Mouse (Mus musculus) MEL (cell line): ENCODE results near the gene Map3k7cl. TPM values are rescaled to one million over a fixed set of nuclear protein-coding genes. Genes with fewer than 3 reads are reported as not detected.

Experiments used
- DNase-seq: peaks from one replicate; pipeline ENCODE4 v3.0.0; 2011; ENCODE audit warnings: low read depth, low spot score
- H3K27ac ChIP-seq: 2 replicates; pipeline ENCODE4 v1.5.1; 2012; ENCODE audit warnings: low read depth, mild to moderate bottlenecking, control low read depth, low read length, moderate library complexity; ENCODE audit not compliant: control insufficient read depth
- H3K27me3 ChIP-seq, 2 experiments: fragments of 150-350 bp in 1 of 2; sonication (generic) in 1 of 2; 2 replicates each; pipeline ENCODE4 v1.6.1; 2012; ENCODE audit warnings: low read length in 2 of 2, mild to moderate bottlenecking in 2 of 2, improper control_type of control experiment in 1 of 2, moderate library complexity in 1 of 2; ENCODE audit not compliant: insufficient read depth in 2 of 2, control insufficient read depth in 1 of 2
- H3K36me3 ChIP-seq, 2 experiments: 2 replicates each; pipeline ENCODE4 v1.6.1; 2012 to 2014; ENCODE audit warnings: low read length in 2 of 2, improper control_type of control experiment in 1 of 2, inconsistent platforms in 1 of 2, mild to moderate bottlenecking in 1 of 2; ENCODE audit not compliant: insufficient read depth in 2 of 2, control insufficient read depth in 1 of 2
- H3K4me1 ChIP-seq, 2 experiments: fragments of 150-350 bp in 1 of 2; sonication (generic) in 1 of 2; 2 replicates each; pipeline ENCODE4 v1.6.1; 2012; ENCODE audit warnings: low read length in 2 of 2, improper control_type of control experiment in 1 of 2, mild to moderate bottlenecking in 1 of 2; ENCODE audit not compliant: insufficient read depth in 2 of 2, control insufficient read depth in 1 of 2
- H3K4me3 ChIP-seq, 2 experiments: fragments of 150-350 bp in 1 of 2; sonication (generic) in 1 of 2; 2 replicates each; pipeline ENCODE4 v1.5.1; 2012; ENCODE audit warnings: low read depth in 2 of 2, low read length in 2 of 2, mild to moderate bottlenecking in 2 of 2, moderate library complexity in 2 of 2, control low read depth in 1 of 2, improper control_type of control experiment in 1 of 2; ENCODE audit not compliant: control insufficient read depth in 1 of 2, insufficient read depth in 1 of 2
- H3K79me2 ChIP-seq: 2 replicates; pipeline ENCODE4 v1.6.1; 2012; ENCODE audit warnings: mild to moderate bottlenecking, low read length, moderate library complexity; ENCODE audit not compliant: control insufficient read depth, poor library complexity, insufficient read depth
- H3K9ac ChIP-seq: 2 replicates; pipeline ENCODE4 v1.6.1; 2012; ENCODE audit warnings: low read depth, mild to moderate bottlenecking, control low read depth, low read length, moderate library complexity; ENCODE audit not compliant: control insufficient read depth, poor library complexity, severe bottlenecking
- H3K9me3 ChIP-seq: fragments of 150-350 bp; sonication (generic); replicated peaks from 2 replicates; pipeline ENCODE4 v1.6.1; 2012; ENCODE audit warnings: mild to moderate bottlenecking, low read length, improper control_type of control experiment, moderate library complexity; ENCODE audit not compliant: insufficient read depth
- CHD1 ChIP-seq: IDR thresholded peaks from 2 replicates; pipeline ENCODE4 v1.6.1; 2012; ENCODE audit warnings: low read depth, mild to moderate bottlenecking, inconsistent platforms, low read length, improper control_type of control experiment
- CTCF ChIP-seq, 3 experiments: IDR thresholded peaks in 2 of 3; conservative IDR thresholded peaks in 1 of 3; 2 replicates each; pipeline ENCODE4 v1.5.1; 2011 to 2012; ENCODE audit warnings: low read length in 3 of 3, low read depth in 2 of 3, mild to moderate bottlenecking in 2 of 3, improper control_type of control experiment in 1 of 3, inconsistent platforms in 1 of 3, mixed read lengths in 1 of 3, moderate library complexity in 1 of 3; ENCODE audit not compliant: control insufficient read depth in 1 of 3, insufficient read depth in 1 of 3, poor library complexity in 1 of 3, severe bottlenecking in 1 of 3
- ELF1 ChIP-seq: IDR thresholded peaks from 2 replicates; pipeline ENCODE4 v1.6.1; 2014; ENCODE audit warnings: low read depth, mild to moderate bottlenecking, inconsistent platforms, low read length, improper control_type of control experiment, moderate library complexity
- EP300 ChIP-seq, 2 experiments: IDR thresholded peaks; 2 replicates each; pipeline ENCODE4 v1.6.1; 2011; ENCODE audit warnings: improper control_type of control experiment in 2 of 2, low read length in 2 of 2, low read depth in 1 of 2, mild to moderate bottlenecking in 1 of 2
- GABPA ChIP-seq: IDR thresholded peaks from 2 replicates; pipeline ENCODE4 v1.6.1; 2012; ENCODE audit warnings: low read depth, mild to moderate bottlenecking, inconsistent platforms, low read length, improper control_type of control experiment, moderate library complexity
- GATA1 ChIP-seq: IDR thresholded peaks from 2 replicates; pipeline ENCODE4 v1.6.1; 2011; ENCODE audit warnings: low read depth, low read length, improper control_type of control experiment
- HCFC1 ChIP-seq: IDR thresholded peaks from 2 replicates; pipeline ENCODE4 v1.6.1; 2012; ENCODE audit warnings: low read depth, mild to moderate bottlenecking, inconsistent platforms, low read length, improper control_type of control experiment, moderate library complexity
- JUND ChIP-seq: IDR thresholded peaks from 2 replicates; pipeline ENCODE4 v1.6.1; 2011; ENCODE audit warnings: low read depth, mild to moderate bottlenecking, improper control_type of control experiment, low read length
- KAT2A ChIP-seq: conservative IDR thresholded peaks from 2 replicates; pipeline ENCODE4 v1.6.1; 2012; ENCODE audit warnings: low read depth, low read length, improper control_type of control experiment, inconsistent platforms
- MAZ ChIP-seq: IDR thresholded peaks from 2 replicates; pipeline ENCODE4 v1.6.1; 2012; ENCODE audit warnings: low read depth, mild to moderate bottlenecking, inconsistent platforms, low read length, improper control_type of control experiment
- MXI1 ChIP-seq: IDR thresholded peaks from 2 replicates; pipeline ENCODE4 v1.6.1; 2011; ENCODE audit warnings: mild to moderate bottlenecking, low read depth, low read length, improper control_type of control experiment
- MYB ChIP-seq: IDR thresholded peaks from 2 replicates; pipeline ENCODE4 v1.6.1; 2011; ENCODE audit warnings: mild to moderate bottlenecking, low read depth, low read length, improper control_type of control experiment
- NELFE ChIP-seq: IDR thresholded peaks from 2 replicates; pipeline ENCODE4 v1.6.1; 2011; ENCODE audit warnings: low read depth, low read length, improper control_type of control experiment
- NRF1 ChIP-seq: IDR thresholded peaks from 2 replicates; pipeline ENCODE4 v1.6.1; 2014; ENCODE audit warnings: low read depth, mild to moderate bottlenecking, inconsistent platforms, low read length, improper control_type of control experiment, moderate library complexity; ENCODE audit not compliant: poor library complexity, insufficient read depth, severe bottlenecking
- POLR2AphosphoS2 ChIP-seq: IDR thresholded peaks from 2 replicates; pipeline ENCODE4 v1.6.1; 2011; ENCODE audit warnings: low read length, improper control_type of control experiment
- POLR2AphosphoS5 ChIP-seq: IDR thresholded peaks from 2 replicates; pipeline ENCODE4 v1.6.1; 2012; ENCODE audit warnings: low read depth, borderline replicate concordance, mild to moderate bottlenecking, inconsistent platforms, low read length, moderate library complexity, mixed read lengths
- RAD21 ChIP-seq: IDR thresholded peaks from 2 replicates; pipeline ENCODE4 v1.6.1; 2011; ENCODE audit warnings: mild to moderate bottlenecking, low read depth, low read length, improper control_type of control experiment
- RCOR1 ChIP-seq: IDR thresholded peaks from 2 replicates; pipeline ENCODE4 v1.6.1; 2012; ENCODE audit warnings: low read depth, mild to moderate bottlenecking, inconsistent platforms, low read length, improper control_type of control experiment
- SIN3A ChIP-seq: IDR thresholded peaks from 2 replicates; pipeline ENCODE4 v1.6.1; 2012; ENCODE audit warnings: low read length, improper control_type of control experiment, inconsistent platforms
- SMC3 ChIP-seq: IDR thresholded peaks from 2 replicates; pipeline ENCODE4 v1.6.1; 2011; ENCODE audit warnings: low read depth, low read length, improper control_type of control experiment
- TAL1 ChIP-seq: IDR thresholded peaks from 2 replicates; pipeline ENCODE4 v1.6.1; 2012; ENCODE audit warnings: mild to moderate bottlenecking, inconsistent platforms, low read length, moderate library complexity, mixed read lengths
- TBP ChIP-seq: IDR thresholded peaks from 2 replicates; pipeline ENCODE4 v1.8.0; 2011; ENCODE audit warnings: low read depth, low read length, improper control_type of control experiment
- UBTF ChIP-seq: IDR thresholded peaks from 2 replicates; pipeline ENCODE4 v1.6.1; 2012; ENCODE audit warnings: low read depth, mild to moderate bottlenecking, inconsistent platforms, low read length, improper control_type of control experiment, moderate library complexity, borderline replicate concordance; ENCODE audit not compliant: insufficient read depth
- USF2 ChIP-seq, 2 experiments: IDR thresholded peaks; 2 replicates each; pipeline ENCODE4 v1.6.1; 2011 to 2012; ENCODE audit warnings: improper control_type of control experiment in 2 of 2, low read length in 2 of 2, borderline replicate concordance in 1 of 2, inconsistent platforms in 1 of 2, low read depth in 1 of 2, mild to moderate bottlenecking in 1 of 2; ENCODE audit not compliant: insufficient read depth in 1 of 2
- ZC3H11A ChIP-seq: IDR thresholded peaks from 2 replicates; pipeline ENCODE4 v1.6.1; 2012; ENCODE audit warnings: low read depth, mild to moderate bottlenecking, inconsistent platforms, low read length, improper control_type of control experiment
- ZKSCAN1 ChIP-seq: IDR thresholded peaks from 2 replicates; pipeline ENCODE4 v1.6.1; 2012; ENCODE audit warnings: low read depth, mild to moderate bottlenecking, inconsistent platforms, low read length, improper control_type of control experiment, moderate library complexity
- ZMIZ1 ChIP-seq: IDR thresholded peaks from 2 replicates; pipeline ENCODE4 v1.6.1; 2012; ENCODE audit warnings: low read depth, mild to moderate bottlenecking, inconsistent platforms, low read length, improper control_type of control experiment, moderate library complexity
- polyA plus RNA-seq, 2 experiments: library from polyadenylated mRNA; stranded (reverse) in 1 of 2; unstranded in 1 of 2; fragments of >175 nt in 1 of 2; fragments of >200 nt in 1 of 2; gene quantifications; 2 replicates each; pipeline versions ENCODE4 v1.2.1 to v1.2.4; 2012; ENCODE audit warnings: low replicate concordance in 2 of 2, low read depth in 1 of 2; ENCODE audit not compliant: insufficient read length in 2 of 2, insufficient read depth in 1 of 2, missing spikeins in 1 of 2
- total RNA-seq: library from RNA; depleted of rRNA; stranded (reverse); fragments of 300-350 nt; gene quantifications from 2 replicates; pipeline ENCODE4 v1.2.3, GENCODE M21; 2012

Map3k7cl gene
- total and polyA plus RNA-seq, 3 experiments = not detected

GRCm38 (mm10) chr16:87548348-87548747 is 4.8 kb upstream of the Map3k7cl start:
- no peak overlapping the region for H3K9ac ChIP-seq
- TF ChIP-seq MYB (no peak), USF2 (IDR thresholded peaks at IDR 0.05; ENCODE audit: borderline replicate concordance in 1 of 2, insufficient read depth in 1 of 2, low read depth in 1 of 2, low read length in 2 of 2) (no peak), ELF1 (no peak), CHD1 (no peak), RCOR1 (no peak), CTCF (IDR thresholded peaks at IDR 0.05 in 2 of 3, conservative IDR thresholded peaks at IDR 0.05 in 1 of 3; ENCODE audit: control insufficient read depth in 1 of 3, insufficient read depth in 1 of 3, low read depth in 2 of 3, low read length in 3 of 3, poor library complexity in 1 of 3, severe bottlenecking in 1 of 3) (peak; percentile 16 to 40 (median 26); a peak in 3 of 6 replicates), MAZ (no peak), TBP (no peak), EP300 (IDR thresholded peaks at IDR 0.05; ENCODE audit: low read depth in 1 of 2, low read length in 2 of 2) (no peak), POLR2AphosphoS2 (no peak), RAD21 (peak; percentile 3; the same call in 1 of the 2 replicates), SMC3 (peak; percentile 29), JUND (no peak), NRF1 (no peak)
- no peaks in the 10 kb centered on the region for H3K79me2 ChIP-seq
- H3K27me3 ChIP-seq = peaks cover 0 to 1% of the 10 kb centered on the region in 2 experiments; a peak in 1 of 4 replicates
- H3K36me3 ChIP-seq = no peaks in the 10 kb centered on the region
- no peaks in the 10 kb centered on the region for H3K9me3 ChIP-seq
- no peak overlapping the region for H3K4me3 ChIP-seq
- DNase-seq = peak; percentile 29
- H3K4me1 ChIP-seq = no peaks in the 10 kb centered on the region
- no peak overlapping the region for H3K27ac ChIP-seq

- Histone ChIP-seq H3K27me3 (peaks cover 0 to 4% of the 10 kb centered on the region in 2 experiments; a peak in 1 of 4 replicates), H3K4me1 (no peaks in the 10 kb centered on the region), H3K9me3 (no peaks in the 10 kb centered on the region), H3K4me3 (no peak overlapping the region), H3K9ac (no peak overlapping the region), H3K27ac (no peak overlapping the region), H3K79me2 (no peaks in the 10 kb centered on the region), H3K36me3 (no peaks in the 10 kb centered on the region)
- DNase-seq = no peak
- TF ChIP-seq ZKSCAN1 (no peak), TAL1 (no peak), HCFC1 (no peak), USF2 (IDR thresholded peaks at IDR 0.05; ENCODE audit: borderline replicate concordance in 1 of 2, insufficient read depth in 1 of 2, low read depth in 1 of 2, low read length in 2 of 2) (no peak), POLR2AphosphoS5 (no peak), GABPA (no peak), CHD1 (no peak), MXI1 (no peak), ZMIZ1 (no peak), JUND (no peak), ZC3H11A (no peak), UBTF (no peak), TBP (no peak), NELFE (no peak), POLR2AphosphoS2 (no peak), MAZ (no peak), RAD21 (no peak), KAT2A (no peak), GATA1 (no peak), SIN3A (no peak)
These were observed 3.2 kb downstream of the Map3k7cl start for GRCm38 (mm10) chr16:87556320-87556719.
